Mouse (Mus musculus) right cerebral cortex, adult 2 months (tissue): ENCODE measurements at regions not wholly inside any gene's neighbourhood (a gene's known extent, or its start where the extent isn't known, plus 50 kb on each side); places are given as distances from the start of the nearest gene placed in this dataset.

Experiments
- DNase-seq, 2 experiments: peaks; one replicate each; pipeline ENCODE4 v3.0.0; 2021 to 2022; ENCODE audit warnings: low spot score in 2 of 2

GRCm38 (mm10) chr5:18916688-18917285 is 310.0 kb upstream of the Magi2 start:
- DNase-seq, result peak; percentile 80 to 82

- DNase-seq, result peak in 1 of 2 experiments; percentile 2
Measured at GRCm38 (mm10) chr5:18953875-18954474, 272.9 kb upstream of the Magi2 start.
